Comparison of ENCODE assay signal across 12 mouse cellular contexts in the genomic region with DNA sequence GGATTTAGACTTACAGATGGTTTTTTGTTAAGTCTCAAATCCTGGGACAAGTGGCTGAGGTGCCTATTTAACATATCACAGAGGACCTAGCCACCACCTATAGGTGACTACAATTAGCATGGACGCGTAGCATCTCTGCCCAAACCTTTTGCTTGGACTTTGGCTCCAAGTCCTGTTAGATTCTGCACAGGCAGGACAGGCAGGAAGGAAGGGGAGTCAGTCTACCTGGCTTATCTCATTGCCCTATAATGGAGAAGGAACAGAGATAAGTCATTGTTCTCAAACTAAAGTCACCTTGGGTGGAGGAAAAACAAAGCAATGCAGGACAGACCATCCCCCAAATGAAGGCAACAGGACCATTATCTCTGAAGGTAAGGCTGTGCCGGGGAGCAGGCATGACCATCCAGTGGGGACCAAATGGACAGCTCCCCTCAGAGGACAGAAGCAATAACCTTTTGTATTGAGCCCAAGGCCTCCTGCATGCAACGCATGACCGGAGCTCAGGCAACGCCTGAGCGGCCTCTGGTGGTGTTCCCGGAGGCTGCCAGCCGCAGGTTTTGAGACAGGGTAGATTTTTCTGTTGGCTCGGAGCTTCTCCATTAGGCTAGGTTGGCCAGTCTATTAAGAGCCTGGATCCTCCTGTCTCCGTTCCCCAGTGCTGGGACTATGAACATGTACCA. TPM values are rescaled to one million over a fixed set of nuclear protein-coding genes. Genes with fewer than 3 reads are reported as not detected.
DNase-seq lines count a peak whose midpoint lies in the region; ATAC-seq and TF ChIP-seq lines count a peak whose summit lies in the region.
"Had no signal": no experiment of that assay in that cellular context is flagged by ENCODE, and none has a peak within 500 bp of the region (broad histone marks: within the 10 kb centered on the region; RNA-seq: fewer than 3 reads in every experiment).

No protein-coding gene starts in this region.

- H3K4me3 ChIP-seq in neural tube, embryonic 11.5 days (ENCODE audit: low read depth, low read length) = no peak overlapping the region
- H3K4me3 ChIP-seq in neural tube, embryonic 15.5 days (replicated peaks) = no peak overlapping the region
- no peak overlapping the region for H3K4me3 ChIP-seq in intestine, embryonic 16.5 days (ENCODE audit: low read length)
- no peak overlapping the region for H3K4me3 ChIP-seq in gastrocnemius, adult 2 months
- no peak overlapping the region for H3K4me3 ChIP-seq in forebrain, embryonic 10.5 days
- H3K4me3 ChIP-seq: embryonic facial prominence, embryonic 13.5 days; left cerebral cortex, adult 2 months had no signal

- 37% methylated on average over 11 of the region's 11 CpGs for WGBS in neural tube, embryonic 11.5 days
- 40% methylated on average over 11 of the region's 11 CpGs for WGBS in neural tube, embryonic 15.5 days
- 31% methylated on average over 11 of the region's 11 CpGs for whole genome bisulfite sequencing in intestine, embryonic 16.5 days
- WGBS in forebrain, embryonic 10.5 days = 39% methylated on average over 11 of the region's 11 CpGs

- peak; percentile 7 for DNase-seq in CD4-positive, CD25-positive, alpha-beta regulatory T cell, adult 2 months (ENCODE audit: low read depth, low spot score)
- peak; percentile 39 for DNase-seq in neural tube, embryonic 11.5 days (ENCODE audit: low spot score)
- DNase-seq in thymus, postnatal 14 days = peak; percentile 14
- no peak for DNase-seq in gastrocnemius, adult 2 months
- no peak for DNase-seq in forebrain, embryonic 10.5 days (ENCODE audit: extremely low spot score, low spot score)
- DNase-seq: heart, postnatal 14 days; lung, postnatal 36 days had no signal

- H3K9me3 ChIP-seq in neural tube, embryonic 11.5 days (ENCODE audit: control insufficient read depth, low read length) = no peaks in the 10 kb centered on the region
- no peaks in the 10 kb centered on the region for H3K9me3 ChIP-seq in neural tube, embryonic 15.5 days (replicated peaks)
- no peaks in the 10 kb centered on the region for H3K9me3 ChIP-seq in intestine, embryonic 16.5 days (ENCODE audit: control insufficient read depth, low read length)
- no peaks in the 10 kb centered on the region for H3K9me3 ChIP-seq in forebrain, embryonic 10.5 days
- H3K9me3 ChIP-seq: embryonic facial prominence, embryonic 13.5 days had no signal

- no peaks in the 10 kb centered on the region for H3K4me1 ChIP-seq in neural tube, embryonic 11.5 days (ENCODE audit: control insufficient read depth, insufficient read depth, low read length)
- H3K4me1 ChIP-seq in neural tube, embryonic 15.5 days = no peaks in the 10 kb centered on the region
- H3K4me1 ChIP-seq in intestine, embryonic 16.5 days (ENCODE audit: control insufficient read depth, insufficient read depth, low read length) = no peaks in the 10 kb centered on the region; the same call in 1 of the 2 replicates
- no peaks in the 10 kb centered on the region for H3K4me1 ChIP-seq in forebrain, embryonic 10.5 days
- H3K4me1 ChIP-seq: embryonic facial prominence, embryonic 13.5 days had no signal

- H3K36me3 ChIP-seq in neural tube, embryonic 11.5 days (ENCODE audit: control insufficient read depth, insufficient read depth, low read length) = no peaks in the 10 kb centered on the region
- no peaks in the 10 kb centered on the region for H3K36me3 ChIP-seq in neural tube, embryonic 15.5 days
- H3K36me3 ChIP-seq in intestine, embryonic 16.5 days (ENCODE audit: control insufficient read depth, insufficient read depth, low read length) = no peaks in the 10 kb centered on the region
- H3K36me3 ChIP-seq in forebrain, embryonic 10.5 days (replicated peaks) = no peaks in the 10 kb centered on the region
- H3K36me3 ChIP-seq: embryonic facial prominence, embryonic 13.5 days had no signal

- no peak overlapping the region for H3K9ac ChIP-seq in neural tube, embryonic 11.5 days (ENCODE audit: low read length)
- no peak overlapping the region for H3K9ac ChIP-seq in neural tube, embryonic 15.5 days (replicated peaks)
- no peak overlapping the region for H3K9ac ChIP-seq in intestine, embryonic 16.5 days (ENCODE audit: low read depth, low read length)
- H3K9ac ChIP-seq: embryonic facial prominence, embryonic 13.5 days had no signal

- no peak; the same call in 1 of the 2 replicates for TF ChIP-seq CTCF in gastrocnemius, adult 2 months (IDR thresholded peaks at IDR 0.05)

- no peak for ATAC-seq in CD4-positive, CD25-positive, alpha-beta regulatory T cell, adult 4 months
- no peak for ATAC-seq in neural tube, embryonic 11.5 days (ENCODE audit: insufficient read depth, low FRiP score, low TSS enrichment)
- ATAC-seq in neural tube, embryonic 15.5 days (ENCODE audit: low FRiP score) = no peak
- peak; percentile 76 for ATAC-seq in intestine, embryonic 16.5 days

- no peaks in the 10 kb centered on the region for H3K27me3 ChIP-seq in neural tube, embryonic 11.5 days (ENCODE audit: control insufficient read depth, insufficient read depth, low read length)
- H3K27me3 ChIP-seq in neural tube, embryonic 15.5 days (replicated peaks) = no peaks in the 10 kb centered on the region
- H3K27me3 ChIP-seq in intestine, embryonic 16.5 days (replicated peaks; ENCODE audit: control insufficient read depth, insufficient read depth, low read length) = no peaks in the 10 kb centered on the region
- H3K27me3 ChIP-seq in forebrain, embryonic 10.5 days (ENCODE audit: poor library complexity, severe bottlenecking) = 0 out of 2 replicates have a peak, but pooled peaks cover 4% of the 10 kb centered on the region
- H3K27me3 ChIP-seq: embryonic facial prominence, embryonic 13.5 days had no signal

- no peak overlapping the region for H3K4me2 ChIP-seq in neural tube, embryonic 11.5 days (ENCODE audit: low read depth)
- H3K4me2 ChIP-seq in neural tube, embryonic 15.5 days = no peak overlapping the region
- no peak overlapping the region for H3K4me2 ChIP-seq in intestine, embryonic 16.5 days (ENCODE audit: low read depth, low read length)
- H3K4me2 ChIP-seq: embryonic facial prominence, embryonic 13.5 days had no signal

- no peak overlapping the region for H3K27ac ChIP-seq in neural tube, embryonic 11.5 days (ENCODE audit: low read depth, low read length)
- H3K27ac ChIP-seq in neural tube, embryonic 15.5 days (replicated peaks) = no peak overlapping the region
- no peak overlapping the region for H3K27ac ChIP-seq in intestine, embryonic 16.5 days (ENCODE audit: low read length)
- no peak overlapping the region for H3K27ac ChIP-seq in gastrocnemius, adult 2 months
- no peak overlapping the region for H3K27ac ChIP-seq in forebrain, embryonic 10.5 days
- H3K27ac ChIP-seq: embryonic facial prominence, embryonic 13.5 days; left cerebral cortex, adult 2 months had no signal

- intact Hi-C loops in gastrocnemius, adult 2 months (cut with DNase I) = no loop called here

RNA-seq across cellular contexts. Expression of a gene that starts 25.3 kb away (rescaled TPM):
- under 1 TPM in 1 of 2 experiments, not detected in 1; 0.19 TPM for polyA plus RNA-seq in CD4-positive, CD25-positive, alpha-beta regulatory T cell, adult 4 months (2017; shearing (Covaris generic))
- polyA plus RNA-seq in neural tube, embryonic 11.5 days (2014; fragmentation: Nextera tagmentation; extraction: Ambion mirVana) = not detected in 2 replicates
- 5.1 TPM in 1 of 2 replicates, not detected in the other for polyA plus RNA-seq in neural tube, embryonic 15.5 days (2015; fragmentation: Nextera tagmentation; extraction: Ambion mirVana)
- 41.8 and 44.3 TPM in 2 replicates for polyA plus RNA-seq in intestine, embryonic 16.5 days (2015; fragmentation: Nextera tagmentation; extraction: Ambion mirVana)
- total RNA-seq in gastrocnemius, adult 2 months (2021) = not detected
- not detected in 2 replicates for polyA plus RNA-seq in forebrain, embryonic 10.5 days (2016; fragmentation: Nextera tagmentation; extraction: Ambion mirVana)
- total RNA-seq: heart, postnatal 14 days; left cerebral cortex, adult 2 months had no signal

Comparison
In these comparisons a context has a peak if more than half of its experiments do, and no peak if none do; other contexts are left out.
1. DNase-seq: peak in CD4-positive, CD25-positive, alpha-beta regulatory T cell, adult 2 months (single experiment), neural tube, embryonic 11.5 days (single experiment) and thymus, postnatal 14 days (single experiment); none in gastrocnemius, adult 2 months (single experiment) and forebrain, embryonic 10.5 days (single experiment).